Mouse (Mus musculus) midbrain, embryonic 12.5 days (tissue): Measurements from ENCODE around the gene Sfswap. TPM values are rescaled to one million over a fixed set of nuclear protein-coding genes. Genes with fewer than 3 reads are reported as not detected.
A peak's percentile ranks its signal among the peaks of the same experiment; 100 is the strongest.
"Not testable (repeated sequence)": the region's sequence is repeated elsewhere in the genome, so short reads cannot be mapped to it uniquely, and the experiment has no call there.

Experiments
- ATAC-seq: fragments of 200-750 bp; cut with Nextera tagmentation; 2 replicates; pipeline ENCODE4 v1.8.0; 2017; ENCODE audit warnings: low read depth, moderate TSS enrichment, moderate library complexity; ENCODE audit not compliant: low FRiP score
- H3K27ac ChIP-seq: fragments of 300-500 bp; sonication (generic); replicated peaks from 2 replicates; pipeline ENCODE4 v1.5.1; 2016; ENCODE audit warnings: mild to moderate bottlenecking
- H3K27me3 ChIP-seq: fragments of 300-500 bp; sonication (generic); 2 replicates; pipeline ENCODE4 v1.6.1; 2016; ENCODE audit warnings: mild to moderate bottlenecking
- H3K36me3 ChIP-seq: fragments of 300-500 bp; sonication (generic); 2 replicates; pipeline ENCODE4 v1.6.1; 2016
- H3K4me1 ChIP-seq: fragments of 300-500 bp; sonication (generic); 2 replicates; pipeline ENCODE4 v1.6.1; 2016
- H3K4me2 ChIP-seq: fragments of 300-500 bp; sonication (generic); replicated peaks from 2 replicates; pipeline ENCODE4 v1.6.1; 2016; ENCODE audit warnings: mild to moderate bottlenecking, moderate library complexity
- H3K4me3 ChIP-seq: fragments of 300-500 bp; sonication (generic); 2 replicates; pipeline ENCODE4 v1.5.1; 2016; ENCODE audit warnings: mild to moderate bottlenecking
- H3K9ac ChIP-seq: fragments of 300-500 bp; sonication (generic); replicated peaks from 2 replicates; pipeline ENCODE4 v1.6.1; 2016; ENCODE audit warnings: mild to moderate bottlenecking, moderate library complexity
- H3K9me3 ChIP-seq: fragments of 300-500 bp; sonication (generic); 2 replicates; pipeline ENCODE4 v1.6.1; 2016; ENCODE audit warnings: mild to moderate bottlenecking
- WGBS: fragments of 180-500 bp; shearing (Covaris S2); methylation state at CpG from one replicate; pipeline ENCODE4 v1.1.7; 2016; 5-methylcytosine and 5-hydroxymethylcytosine counted together
- polyA plus RNA-seq: library from polyadenylated mRNA; unstranded; fragments of >200 nt; fragmentation: Nextera tagmentation; extraction: Ambion mirVana; gene quantifications from 2 replicates; pipeline ENCODE4 v1.2.1, GENCODE M21; 2016

Sfswap gene
- polyA plus RNA-seq: 63.6 and 67.4 TPM in 2 replicates

DNA sequence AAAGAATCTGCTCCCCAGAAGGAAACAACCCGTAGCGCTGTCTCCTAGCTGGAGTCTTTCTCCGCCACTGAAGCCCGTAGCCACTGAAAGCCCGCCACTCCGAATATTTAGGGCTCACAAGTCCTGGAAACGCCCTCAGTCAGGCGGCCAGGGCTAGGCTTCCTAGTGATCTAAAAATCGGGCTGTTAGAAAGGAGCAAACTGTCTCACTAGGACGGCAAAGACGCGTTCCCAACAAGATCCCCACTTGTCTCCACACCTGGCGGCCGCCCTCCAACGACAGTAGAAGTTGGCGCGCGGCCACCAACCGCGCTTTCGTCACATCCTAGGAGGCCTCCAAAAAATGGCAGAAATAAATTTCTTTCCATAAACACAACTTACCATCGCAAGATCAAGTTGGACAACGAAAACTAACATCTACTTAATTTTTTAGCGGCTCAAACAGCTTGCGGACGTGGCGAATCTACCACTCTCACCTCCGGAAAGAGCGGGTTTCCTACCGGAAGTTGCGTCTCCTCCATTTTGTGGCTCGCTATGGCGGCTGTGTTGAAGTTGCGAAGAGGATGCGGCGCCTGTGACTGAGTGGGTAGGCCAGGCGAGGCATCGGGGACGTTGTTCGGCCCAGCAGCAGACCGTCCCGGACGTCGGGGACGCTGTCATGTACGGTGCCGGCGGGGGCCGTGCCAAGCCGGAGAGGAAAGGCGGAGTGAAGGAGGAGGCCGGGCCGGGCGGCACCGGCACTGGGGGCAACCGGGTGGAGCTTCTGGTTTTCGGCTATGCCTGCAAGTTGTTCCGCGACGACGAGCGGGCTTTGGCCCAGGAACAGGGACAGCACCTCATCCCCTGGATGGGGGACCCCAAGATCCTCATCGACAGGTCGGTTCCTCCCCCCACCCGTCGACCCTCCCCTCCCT, at the start of gene Sfswap:
Gene Sfswap, plus strand, starts transcription at position 500 of the 913 bp plus-strand sequence.
- peak within 1 kb of the TSS; percentile 100 for H3K4me3 ChIP-seq
- H3K27ac ChIP-seq: peak within 1 kb of the TSS; percentile 71
- H3K9me3 ChIP-seq: no peaks in the 10 kb centered on the region
- H3K27me3 ChIP-seq: 0 out of 2 replicates have a peak, but pooled peaks cover 3% of the 10 kb centered on the region
- ATAC-seq: peak; percentile 72
- WGBS: under 1% methylated on average over 66 of the region's 66 CpGs
- peak within 1 kb of the TSS; percentile 96 for H3K9ac ChIP-seq
- H3K4me1 ChIP-seq: peaks cover 13% of the 10 kb centered on the region
- peak within 1 kb of the TSS; percentile 99 for H3K4me2 ChIP-seq
- H3K36me3 ChIP-seq: peaks cover 14% of the 10 kb centered on the region

DNA sequence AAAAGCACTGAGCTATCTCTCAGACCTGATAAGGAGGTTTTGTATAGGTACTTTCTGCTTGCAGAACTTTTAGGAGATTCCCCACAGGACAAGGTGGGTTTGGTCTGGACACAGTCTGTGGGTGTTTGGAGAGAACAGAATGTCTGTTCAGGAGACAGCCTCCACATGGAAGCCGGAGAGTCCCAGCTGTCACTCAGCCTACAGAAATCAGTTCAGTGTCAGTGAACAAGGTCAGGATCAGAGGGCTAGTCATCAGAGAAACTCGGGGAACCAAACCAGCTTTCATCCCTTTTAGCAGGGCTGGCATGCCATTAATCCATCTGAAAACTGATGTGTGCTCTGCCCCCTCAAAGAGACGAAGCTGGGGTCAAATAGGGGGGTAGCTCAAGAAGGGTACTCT, 48.5 kb upstream of the Sfswap start:
- no peaks in the 10 kb centered on the region for H3K36me3 ChIP-seq
- WGBS: 29% methylated on average over 3 of the region's 3 CpGs
- H3K9ac ChIP-seq: no peak overlapping the region
- H3K9me3 ChIP-seq: no peaks in the 10 kb centered on the region
- no peak for ATAC-seq
- H3K27ac ChIP-seq: no peak overlapping the region
- H3K27me3 ChIP-seq: no peaks in the 10 kb centered on the region
- no peak overlapping the region for H3K4me3 ChIP-seq
- H3K4me2 ChIP-seq: no peak overlapping the region
- peaks cover 16% of the 10 kb centered on the region for H3K4me1 ChIP-seq

DNA sequence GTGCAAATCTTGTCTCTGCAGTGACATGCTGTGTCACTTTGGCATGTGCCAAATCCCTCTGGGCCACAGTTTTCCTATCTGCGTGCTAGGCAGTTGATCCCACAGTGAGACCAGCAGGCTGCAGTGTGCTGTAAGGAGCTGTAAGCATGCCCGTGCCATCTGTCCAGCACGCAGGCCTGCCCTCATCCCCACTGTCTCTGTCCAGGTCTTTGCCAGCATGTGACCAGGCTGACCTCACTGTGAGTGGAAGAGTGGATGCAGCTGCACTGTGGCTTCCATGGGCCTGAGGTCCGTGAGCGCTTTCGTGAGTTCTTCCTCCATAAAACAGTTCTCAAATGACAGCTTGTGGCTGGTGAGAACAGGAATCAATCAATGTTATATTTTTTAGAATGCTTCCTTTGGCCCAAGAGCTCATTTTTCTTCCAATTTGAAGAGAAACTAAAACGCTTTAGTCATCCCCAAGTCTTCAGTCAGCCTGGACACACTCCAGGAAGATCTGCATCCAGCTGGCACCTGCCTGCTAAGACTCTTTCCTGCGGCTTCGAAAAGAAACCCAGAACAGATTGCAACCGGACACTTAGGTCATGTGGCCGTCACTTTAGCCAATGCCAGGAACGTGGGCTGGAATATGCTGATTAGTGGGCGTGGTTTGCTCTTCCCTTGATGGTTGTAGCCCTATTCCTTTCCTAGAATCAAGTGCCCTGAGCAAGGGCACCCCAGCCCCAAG, 46.1 kb upstream of the Sfswap start:
- Histone ChIP-seq H3K27ac (peak overlapping the region; percentile 46), H3K4me3 (no peak overlapping the region), H3K36me3 (no peaks in the 10 kb centered on the region), H3K27me3 (no peaks in the 10 kb centered on the region), H3K9me3 (no peaks in the 10 kb centered on the region), H3K4me1 (peaks cover 29% of the 10 kb centered on the region), H3K4me2 (peak overlapping the region; percentile 36), H3K9ac (peak overlapping the region; percentile 37; the same call in 1 of the 2 replicates)
- ATAC-seq: peak; percentile 84
- 17% methylated on average over 13 of the region's 13 CpGs for WGBS

DNA sequence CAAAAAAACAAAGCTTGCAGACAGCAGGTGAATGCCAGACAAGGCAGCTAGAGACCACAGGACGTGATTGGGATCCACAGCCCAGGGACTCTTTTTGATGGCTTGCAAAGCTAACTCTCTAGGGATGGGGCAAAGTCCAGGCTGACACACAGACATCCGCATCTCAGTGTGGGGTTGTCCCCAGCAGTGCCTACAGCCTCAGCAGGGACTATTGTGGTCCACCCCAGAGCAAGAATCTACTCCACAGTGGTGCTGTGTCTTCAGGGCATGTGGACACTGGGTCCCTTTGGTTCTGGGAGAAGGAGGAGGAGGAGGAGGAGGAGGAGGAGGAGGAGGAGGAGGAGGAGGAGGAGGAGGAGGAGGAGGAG, 45.5 kb upstream of the Sfswap start:
- Histone ChIP-seq H3K27ac (peak overlapping the region; percentile 17; the same call in 1 of the 2 replicates), H3K36me3 (no peaks in the 10 kb centered on the region), H3K9me3 (no peaks in the 10 kb centered on the region), H3K4me1 (peaks cover 29% of the 10 kb centered on the region), H3K27me3 (no peaks in the 10 kb centered on the region), H3K4me3 (no peak overlapping the region), H3K4me2 (peak overlapping the region; percentile 36), H3K9ac (no peak overlapping the region)
- WGBS: 25% methylated on average over 2 of the region's 2 CpGs
- peak; percentile 51 for ATAC-seq

DNA sequence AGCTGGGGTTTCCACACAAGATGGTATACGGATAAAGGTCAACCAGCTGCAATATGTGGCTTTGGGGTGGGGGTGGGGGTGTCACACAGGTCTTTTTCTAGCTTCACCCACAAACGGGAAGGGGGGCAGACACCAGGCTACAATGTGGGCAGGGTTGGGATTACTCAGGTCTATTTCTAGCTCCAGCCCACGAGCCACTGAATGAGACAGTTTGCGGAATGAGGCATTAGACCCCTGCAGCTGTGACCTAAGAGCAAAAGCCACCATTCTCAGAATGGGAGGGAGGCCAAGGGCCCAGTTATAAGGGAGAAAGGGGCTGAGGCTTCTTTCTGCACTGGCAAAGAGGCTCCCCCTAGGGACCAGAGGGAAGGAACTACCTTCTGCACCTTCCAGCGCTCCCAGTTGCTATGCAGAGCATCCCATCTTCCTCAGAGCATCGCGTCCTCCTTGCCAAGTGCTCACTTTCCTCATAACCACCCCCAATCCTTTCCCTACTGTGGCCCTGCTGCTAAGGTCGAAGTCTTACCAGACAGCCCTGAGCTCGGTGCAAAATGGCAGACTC, 44.4 kb upstream of the Sfswap start:
- no peak overlapping the region for H3K27ac ChIP-seq
- H3K4me1 ChIP-seq: peaks cover 29% of the 10 kb centered on the region
- 43% methylated on average over 9 of the region's 9 CpGs for WGBS

DNA sequence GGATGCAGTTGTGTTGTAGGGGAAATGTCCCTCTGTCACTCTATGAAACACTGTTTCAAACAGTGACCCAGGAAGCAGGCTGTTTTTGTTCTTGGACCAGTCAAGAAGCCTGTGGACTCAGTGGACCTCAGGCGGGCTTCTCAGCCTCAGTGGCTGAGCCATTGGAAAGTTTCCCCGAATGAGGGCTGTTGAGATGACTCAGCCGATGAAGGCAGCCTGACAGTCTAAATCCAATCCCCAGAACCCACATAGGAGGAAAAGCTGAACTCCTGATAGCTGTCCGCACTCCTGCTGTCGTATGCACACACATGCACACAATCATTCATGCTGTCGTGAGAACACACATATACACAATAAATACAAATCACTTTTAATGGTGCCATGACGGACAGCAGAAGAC, 42.9 kb upstream of the Sfswap start:
- no peaks in the 10 kb centered on the region for H3K36me3 ChIP-seq
- H3K4me3 ChIP-seq: no peak overlapping the region
- H3K9ac ChIP-seq: no peak overlapping the region
- no peak overlapping the region for H3K4me2 ChIP-seq
- WGBS: 60% methylated on average over 7 of the region's 7 CpGs
- peak overlapping the region; percentile 43 for H3K27ac ChIP-seq
- no peaks in the 10 kb centered on the region for H3K27me3 ChIP-seq
- H3K4me1 ChIP-seq: peaks cover 29% of the 10 kb centered on the region
- no peak for ATAC-seq
- no peaks in the 10 kb centered on the region for H3K9me3 ChIP-seq

More for the DNA sequence above, 44.4 kb upstream of the Sfswap start:
- Histone ChIP-seq H3K36me3 (no peaks in the 10 kb centered on the region), H3K9ac (no peak overlapping the region), H3K27me3 (no peaks in the 10 kb centered on the region), H3K4me3 (no peak overlapping the region), H3K4me2 (no peak overlapping the region), H3K9me3 (no peaks in the 10 kb centered on the region)
- ATAC-seq: no peak

DNA sequence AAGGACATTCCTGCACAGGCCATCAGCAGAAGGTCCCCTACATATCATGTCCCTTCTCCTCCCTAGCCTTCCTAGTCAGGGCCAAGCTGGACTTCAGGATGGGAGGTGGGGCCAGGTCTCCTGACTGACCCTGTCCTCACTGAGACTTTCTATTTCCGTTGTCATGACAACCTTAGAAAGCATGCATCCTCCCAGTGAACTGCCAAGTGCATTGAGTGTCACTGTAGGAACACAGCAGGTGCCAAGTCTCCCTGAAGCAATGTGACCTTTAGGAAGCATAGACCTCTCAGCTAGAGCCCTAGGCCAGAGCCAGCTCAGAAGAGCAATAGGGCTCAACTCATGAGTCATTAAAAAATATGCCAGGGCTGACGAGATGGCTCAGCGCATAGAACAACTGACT, 42.5 kb upstream of the Sfswap start:
- ATAC-seq: no peak
- no peak overlapping the region for H3K27ac ChIP-seq
- H3K4me1 ChIP-seq: peaks cover 29% of the 10 kb centered on the region
- no peak overlapping the region for H3K4me3 ChIP-seq
- no peak overlapping the region for H3K9ac ChIP-seq
- H3K4me2 ChIP-seq: no peak overlapping the region
- no peaks in the 10 kb centered on the region for H3K9me3 ChIP-seq
- no peaks in the 10 kb centered on the region for H3K27me3 ChIP-seq
- no peaks in the 10 kb centered on the region for H3K36me3 ChIP-seq
- 52% methylated on average over 3 of the region's 3 CpGs for WGBS

DNA sequence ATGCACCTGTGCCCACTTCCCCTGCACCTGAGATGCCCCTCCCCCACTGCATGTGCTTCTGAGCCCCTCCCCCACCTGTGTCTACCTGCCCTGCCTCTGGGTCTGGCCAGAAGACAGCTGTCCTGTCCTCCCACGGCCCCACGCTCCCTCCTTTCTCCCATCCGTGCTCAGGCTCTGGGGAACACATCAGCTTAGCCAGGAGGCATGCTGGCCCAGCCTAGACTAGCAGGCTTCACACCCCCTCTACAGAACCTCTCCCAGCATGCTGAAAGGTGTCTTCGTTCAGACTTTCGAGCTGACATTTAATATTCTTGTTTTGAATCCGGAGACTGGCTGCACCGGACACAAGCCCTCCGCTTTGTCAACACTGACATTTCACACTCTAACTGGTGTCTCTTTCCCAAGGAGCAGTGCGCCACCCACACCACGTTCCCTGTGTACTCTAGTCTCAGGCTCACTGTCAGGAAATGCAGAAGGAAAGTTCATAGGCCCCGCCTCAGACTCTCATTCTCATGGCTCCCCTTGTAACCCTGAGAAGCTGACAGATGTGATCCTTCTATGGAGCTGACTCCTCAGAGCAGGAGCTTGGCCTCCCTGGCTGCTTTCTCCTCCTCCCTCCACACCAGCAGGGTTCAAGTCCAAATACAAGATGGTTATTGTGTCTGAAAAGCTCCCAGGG, 40.1 kb upstream of the Sfswap start:
- no peaks in the 10 kb centered on the region for H3K27me3 ChIP-seq
- no peaks in the 10 kb centered on the region for H3K9me3 ChIP-seq
- no peak overlapping the region for H3K4me2 ChIP-seq
- peaks cover 13% of the 10 kb centered on the region for H3K4me1 ChIP-seq
- no peak overlapping the region for H3K27ac ChIP-seq
- H3K4me3 ChIP-seq: no peak overlapping the region
- 75% methylated on average over 11 of the region's 11 CpGs for WGBS
- no peak for ATAC-seq
- no peak overlapping the region for H3K9ac ChIP-seq
- no peaks in the 10 kb centered on the region for H3K36me3 ChIP-seq

DNA sequence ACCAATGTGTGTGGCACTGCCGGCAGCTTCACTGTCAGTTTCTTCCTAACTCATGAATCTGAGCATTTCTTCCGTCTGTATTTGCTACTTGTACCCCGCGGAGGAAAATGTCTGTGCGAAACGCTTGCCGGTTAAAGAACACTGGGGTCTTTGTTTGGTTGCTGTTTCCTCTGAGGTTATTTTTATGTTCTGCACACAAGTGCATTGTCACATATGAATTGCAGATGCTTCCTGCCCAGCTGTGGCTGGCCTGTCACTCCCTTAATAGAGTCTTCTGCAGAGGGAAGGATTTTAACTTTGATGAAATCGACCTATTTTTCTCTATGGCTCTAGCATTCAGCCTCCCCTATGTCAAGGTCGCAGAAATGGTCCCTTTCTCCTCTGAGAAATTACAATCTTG, 37.4 kb upstream of the Sfswap start:
- not testable (repeated sequence) for H3K27me3 ChIP-seq, H3K9me3 ChIP-seq, H3K9ac ChIP-seq, H3K4me2 ChIP-seq, ATAC-seq, H3K36me3 ChIP-seq, H3K4me3 ChIP-seq, H3K27ac ChIP-seq, H3K4me1 ChIP-seq
- 76% methylated on average over 9 of the region's 9 CpGs for WGBS

DNA sequence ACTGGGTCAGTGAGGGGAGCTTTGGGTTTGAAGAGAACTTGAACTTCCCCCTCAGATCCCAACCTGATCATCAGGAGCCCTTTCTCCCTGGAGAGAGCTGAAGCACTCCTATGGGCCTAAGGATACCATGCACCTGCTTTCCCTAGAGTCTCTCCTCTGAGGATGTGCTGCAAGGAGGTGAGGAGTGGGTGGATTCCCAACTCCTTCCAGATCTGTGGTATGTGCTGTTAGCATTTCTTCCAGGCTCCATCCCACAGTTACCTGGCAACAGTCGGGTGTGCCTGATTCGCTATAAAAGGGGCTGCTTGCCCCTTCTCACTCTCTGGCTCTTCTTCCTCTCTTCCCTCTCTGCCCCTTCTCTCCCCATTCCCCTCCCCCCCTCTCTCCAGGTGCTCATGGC, 35.2 kb upstream of the Sfswap start:
- H3K9me3 ChIP-seq: no peaks in the 10 kb centered on the region
- no peaks in the 10 kb centered on the region for H3K36me3 ChIP-seq
- no peak for ATAC-seq
- no peak overlapping the region for H3K27ac ChIP-seq
- no peaks in the 10 kb centered on the region; the same call in 1 of the 2 replicates for H3K4me1 ChIP-seq
- 83% methylated on average over 2 of the region's 2 CpGs for WGBS
- H3K9ac ChIP-seq: no peak overlapping the region
- no peak overlapping the region for H3K4me3 ChIP-seq
- H3K27me3 ChIP-seq: no peaks in the 10 kb centered on the region; the same call in 1 of the 2 replicates
- no peak overlapping the region for H3K4me2 ChIP-seq

DNA sequence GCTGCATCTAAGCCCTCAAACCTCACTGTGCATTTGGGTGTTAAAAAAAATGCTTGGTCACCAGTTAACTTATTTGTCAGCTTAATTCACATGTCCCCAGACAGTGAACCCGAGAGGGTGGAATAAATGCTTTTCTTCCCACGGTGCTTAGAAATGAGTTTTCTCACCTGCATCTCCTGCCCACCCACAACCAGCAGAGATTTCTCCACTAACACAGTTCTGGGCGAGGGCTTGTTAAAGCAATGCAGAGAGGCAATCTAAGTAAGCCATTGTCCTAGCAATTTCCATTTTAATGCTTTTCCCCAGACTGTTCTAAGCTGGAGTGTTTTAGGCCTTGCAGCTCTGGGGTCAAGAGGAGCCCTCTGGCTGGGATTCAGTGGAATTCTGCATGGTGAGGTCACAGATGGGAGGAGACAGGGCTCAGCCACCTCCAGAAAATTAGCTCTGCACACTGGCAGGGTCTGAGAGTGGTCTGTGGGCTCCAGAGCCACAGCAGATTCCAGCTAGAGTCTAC, 25.4 kb upstream of the Sfswap start:
- H3K9me3 ChIP-seq: no peaks in the 10 kb centered on the region
- no peak overlapping the region for H3K27ac ChIP-seq
- no peak for ATAC-seq
- H3K27me3 ChIP-seq: no peaks in the 10 kb centered on the region
- H3K36me3 ChIP-seq: no peaks in the 10 kb centered on the region
- H3K4me2 ChIP-seq: no peak overlapping the region
- H3K4me3 ChIP-seq: no peak overlapping the region
- H3K9ac ChIP-seq: no peak overlapping the region
- 52% methylated on average over 3 of the region's 3 CpGs for WGBS
- H3K4me1 ChIP-seq: 0 out of 2 replicates have a peak, but pooled peaks cover 4% of the 10 kb centered on the region
